Mouse (Mus musculus) brain, embryonic 14.5 days (tissue): ENCODE measurements at regions not wholly inside any gene's neighbourhood (a gene's known extent, or its start where the extent isn't known, plus 50 kb on each side); places are given as distances from the start of the nearest gene placed in this dataset.
"Not testable (repeated sequence)": the region's sequence is repeated elsewhere in the genome, so short reads cannot be mapped to it uniquely, and the experiment has no call there.

ENCODE experiments used
- CTCF ChIP-seq: fragments of 200-500 bp; IDR thresholded peaks from 2 replicates; pipeline ENCODE4 v1.5.1; 2012; ENCODE audit warnings: inconsistent platforms, mild to moderate bottlenecking, moderate library complexity, borderline replicate concordance; ENCODE audit not compliant: insufficient read depth, insufficient read length; ENCODE audit errors: extremely low read depth
- POLR2A ChIP-seq: fragments of 200-500 bp; IDR thresholded peaks from 2 replicates; pipeline ENCODE4 v1.6.1; 2012; ENCODE audit warnings: mild to moderate bottlenecking, inconsistent platforms, borderline replicate concordance; ENCODE audit not compliant: poor library complexity, insufficient read depth, insufficient read length, severe bottlenecking; ENCODE audit errors: extremely low read depth

- not testable (repeated sequence) for TF ChIP-seq CTCF, POLR2A
Observed at GRCm38 (mm10) chr10:103507051-103507450, 139.5 kb downstream of the Slc6a15 start.
